Mouse (Mus musculus) embryonic fibroblast, embryonic 13.5 days (primary cell): ENCODE results near the gene Gcgr. TPM values are rescaled to one million over a fixed set of nuclear protein-coding genes. Genes with fewer than 3 reads are reported as not detected.
"Not testable (repeated sequence)": the region's sequence is repeated elsewhere in the genome, so short reads cannot be mapped to it uniquely, and the experiment has no call there.

Experiments used
- H3K27ac ChIP-seq: 2 replicates; pipeline ENCODE4 v1.5.1; 2012; ENCODE audit warnings: low read length, control low read depth, inconsistent platforms; ENCODE audit not compliant: insufficient read depth
- H3K4me1 ChIP-seq: 2 replicates; pipeline ENCODE4 v1.6.1; 2011; ENCODE audit warnings: low read length; ENCODE audit not compliant: control insufficient read depth, insufficient read depth
- H3K4me3 ChIP-seq: 2 replicates; pipeline ENCODE4 v1.5.1; 2011; ENCODE audit warnings: mild to moderate bottlenecking, control low read depth, low read length; ENCODE audit not compliant: insufficient read depth
- CTCF ChIP-seq: IDR thresholded peaks from 2 replicates; pipeline ENCODE4 v1.5.1; 2011; ENCODE audit warnings: mild to moderate bottlenecking, control low read depth, low read length, moderate library complexity, borderline replicate concordance; ENCODE audit not compliant: insufficient read depth
- POLR2A ChIP-seq: IDR thresholded peaks from 2 replicates; pipeline ENCODE4 v1.6.1; 2011; ENCODE audit warnings: low read depth, mild to moderate bottlenecking, control low read depth, low read length, moderate library complexity
- polyA plus RNA-seq: library from polyadenylated mRNA; stranded (reverse); fragments of >200 nt; gene quantifications from 2 replicates; pipeline ENCODE4 v1.2.4, GENCODE M21; 2011; ENCODE audit warnings: low read depth; ENCODE audit not compliant: missing spikeins, insufficient read length

Gene Gcgr
- polyA plus RNA-seq, 1 experiment: not detected

DNA sequence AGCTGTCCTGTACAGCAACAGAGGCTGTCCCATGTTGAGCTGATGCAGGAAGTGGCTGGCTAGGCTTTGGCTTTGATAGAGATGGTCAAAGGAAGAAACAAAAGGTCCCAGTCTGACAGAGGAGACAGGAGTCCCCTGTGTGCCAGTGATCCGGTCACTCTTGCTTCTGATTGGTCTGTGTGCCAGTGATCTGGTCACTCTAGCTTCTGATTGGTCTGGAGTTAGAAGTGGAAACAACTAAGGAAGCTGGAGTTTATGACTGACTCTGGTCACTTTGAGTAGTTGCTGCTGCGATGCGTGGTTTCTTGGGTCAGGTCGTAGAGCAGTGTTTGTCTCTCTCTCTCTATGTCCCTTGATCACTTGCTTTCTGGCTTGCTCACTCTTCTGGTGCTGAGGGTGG lies 28.8 kb upstream of the Gcgr start:
- no peak overlapping the region for H3K27ac ChIP-seq
- TF ChIP-seq CTCF: no peak
- TF ChIP-seq POLR2A: no peak; the same call in 1 of the 2 replicates

DNA sequence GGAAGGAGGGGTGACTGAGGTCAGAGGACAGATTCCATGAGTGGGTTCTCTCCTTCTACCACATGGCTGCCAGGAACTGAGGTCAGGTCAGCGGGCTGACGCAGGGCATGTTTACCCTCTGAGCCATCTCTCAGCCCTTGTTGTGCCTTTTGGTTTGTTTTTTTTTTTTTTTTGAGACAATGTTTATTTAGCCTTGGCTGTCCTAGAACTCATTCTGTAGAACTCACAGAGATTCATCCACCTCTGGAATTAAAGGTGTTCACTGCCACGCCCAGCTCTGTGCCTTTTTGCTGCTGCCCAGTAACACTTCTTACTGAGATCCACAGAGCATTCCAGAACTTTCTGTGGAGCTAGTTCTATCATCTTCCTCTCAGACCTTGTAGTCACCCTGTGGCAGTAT lies 24.8 kb upstream of the Gcgr start:
- peaks cover 5% of the 10 kb centered on the region; the same call in 1 of the 2 replicates for H3K4me1 ChIP-seq
- H3K27ac ChIP-seq: no peak overlapping the region
- H3K4me3 ChIP-seq: no peak overlapping the region
- TF ChIP-seq POLR2A: no peak
- TF ChIP-seq CTCF: no peak

More for the DNA sequence above, 28.8 kb upstream of the Gcgr start:
- no peak overlapping the region for H3K4me3 ChIP-seq
- no peaks in the 10 kb centered on the region for H3K4me1 ChIP-seq

DNA sequence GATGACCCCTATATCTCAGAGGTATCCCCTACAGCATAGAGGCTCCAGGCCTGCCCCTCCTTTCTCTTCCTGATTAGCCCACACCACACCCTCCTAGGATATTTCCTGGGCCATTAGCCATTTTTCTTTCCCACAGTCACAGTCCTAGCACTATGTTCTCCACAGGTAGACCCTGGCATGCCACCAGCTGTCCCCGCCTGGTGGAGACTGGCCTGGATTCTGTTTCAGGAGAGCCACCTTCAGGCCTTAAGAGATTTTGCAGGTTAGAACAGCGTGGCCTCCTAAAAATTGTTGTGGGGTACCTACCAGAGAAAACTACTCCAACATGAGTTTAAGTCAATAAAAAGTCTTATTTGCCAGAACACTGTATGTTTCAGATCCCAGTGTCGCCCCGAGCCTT lies 23.6 kb upstream of the Gcgr start:
- no peak overlapping the region for H3K4me3 ChIP-seq
- TF ChIP-seq CTCF (no peak), POLR2A (no peak)
- H3K27ac ChIP-seq: no peak overlapping the region
- peaks cover 5% of the 10 kb centered on the region; the same call in 1 of the 2 replicates for H3K4me1 ChIP-seq

DNA sequence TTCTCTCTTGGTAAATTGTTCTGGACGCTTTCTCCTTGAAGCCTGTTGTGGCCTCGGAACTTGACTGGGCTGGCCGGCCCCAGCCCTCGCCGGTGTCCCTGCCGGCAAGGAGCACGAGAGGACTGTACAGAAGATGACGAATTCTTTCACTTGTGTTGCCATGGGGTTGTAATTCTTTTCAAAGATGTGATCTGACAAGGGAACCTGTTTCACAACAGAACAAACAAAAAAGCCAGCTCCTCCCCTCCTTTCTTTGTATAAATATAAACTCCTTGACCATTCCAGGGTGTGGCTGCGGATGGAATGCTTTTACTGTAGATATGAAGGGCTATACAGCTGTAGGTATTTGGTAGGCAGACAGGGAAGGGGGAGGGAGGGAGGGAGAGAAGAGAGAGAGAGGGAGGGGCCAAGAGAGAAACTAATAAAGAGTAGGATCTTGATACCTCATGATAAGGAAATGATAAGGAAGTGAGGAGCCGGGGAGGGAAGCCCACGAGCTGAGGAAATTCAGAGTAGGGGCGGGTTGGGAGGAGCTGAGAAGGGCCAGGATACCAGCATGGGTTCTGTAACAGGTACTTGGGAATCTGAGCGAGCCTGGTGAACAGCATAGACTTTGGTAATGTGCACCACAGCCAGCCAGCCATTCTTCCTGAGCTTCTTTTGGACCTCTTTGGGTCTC lies 22.7 kb upstream of the Gcgr start:
- Histone ChIP-seq H3K4me1 (peaks cover 5% of the 10 kb centered on the region; the same call in 1 of the 2 replicates), H3K4me3 (no peak overlapping the region), H3K27ac (no peak overlapping the region)
- TF ChIP-seq CTCF (no peak), POLR2A (no peak)

DNA sequence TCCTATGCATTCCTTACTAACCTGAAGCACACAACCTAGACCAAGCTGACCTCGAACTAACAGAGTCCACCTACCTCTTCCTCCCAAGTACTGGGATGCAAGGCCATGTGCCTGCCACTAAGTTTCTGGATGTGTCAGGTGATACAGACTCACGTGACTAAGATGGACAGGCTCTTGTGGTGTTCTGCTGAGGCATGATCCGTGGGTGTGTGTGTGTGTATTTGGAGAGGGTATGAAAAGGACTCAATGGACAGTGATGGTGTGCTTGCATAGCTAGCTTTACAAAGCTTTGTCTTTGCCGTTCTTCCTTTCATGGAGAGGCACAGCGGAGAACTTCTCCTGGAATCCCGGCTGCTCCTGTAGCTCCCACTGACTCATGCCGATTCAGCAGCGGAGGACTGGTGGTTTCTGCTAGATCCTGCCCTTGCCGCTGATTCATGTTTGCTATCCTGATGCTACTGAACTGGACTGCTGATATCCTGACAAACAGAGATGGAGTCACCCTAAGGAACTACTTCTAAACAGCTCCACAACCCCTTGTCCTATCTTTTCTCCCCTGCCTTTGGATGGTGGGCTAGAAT lies 22.1 kb upstream of the Gcgr start:
- Histone ChIP-seq H3K4me1 (peaks cover 5% of the 10 kb centered on the region; the same call in 1 of the 2 replicates), H3K4me3 (no peak overlapping the region), H3K27ac (no peak overlapping the region)
- TF ChIP-seq POLR2A: no peak
- no peak for TF ChIP-seq CTCF

DNA sequence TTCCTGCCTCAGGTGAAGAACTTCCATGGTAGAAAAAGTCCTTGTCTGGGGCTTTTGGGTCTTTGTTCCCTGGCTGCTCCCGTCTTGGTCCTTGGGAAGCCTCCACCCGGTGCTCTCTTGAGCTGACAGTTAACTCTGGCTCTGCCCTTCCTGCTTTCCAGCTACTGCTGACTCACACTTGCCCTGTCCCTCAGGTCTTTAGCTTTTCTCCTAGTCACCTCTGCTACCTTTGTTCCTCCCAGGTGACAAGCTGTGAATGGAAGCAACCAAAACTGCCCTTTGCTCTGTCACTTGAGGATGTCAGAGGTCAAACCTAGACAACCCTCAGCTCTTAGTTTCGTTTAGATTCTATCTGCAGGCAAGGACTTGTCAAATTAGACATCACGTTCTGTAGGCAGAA lies 20.6 kb upstream of the Gcgr start:
- no peak overlapping the region for H3K27ac ChIP-seq
- no peak for TF ChIP-seq CTCF
- TF ChIP-seq POLR2A: no peak
- peaks cover 5% of the 10 kb centered on the region; the same call in 1 of the 2 replicates for H3K4me1 ChIP-seq
- H3K4me3 ChIP-seq: no peak overlapping the region

DNA sequence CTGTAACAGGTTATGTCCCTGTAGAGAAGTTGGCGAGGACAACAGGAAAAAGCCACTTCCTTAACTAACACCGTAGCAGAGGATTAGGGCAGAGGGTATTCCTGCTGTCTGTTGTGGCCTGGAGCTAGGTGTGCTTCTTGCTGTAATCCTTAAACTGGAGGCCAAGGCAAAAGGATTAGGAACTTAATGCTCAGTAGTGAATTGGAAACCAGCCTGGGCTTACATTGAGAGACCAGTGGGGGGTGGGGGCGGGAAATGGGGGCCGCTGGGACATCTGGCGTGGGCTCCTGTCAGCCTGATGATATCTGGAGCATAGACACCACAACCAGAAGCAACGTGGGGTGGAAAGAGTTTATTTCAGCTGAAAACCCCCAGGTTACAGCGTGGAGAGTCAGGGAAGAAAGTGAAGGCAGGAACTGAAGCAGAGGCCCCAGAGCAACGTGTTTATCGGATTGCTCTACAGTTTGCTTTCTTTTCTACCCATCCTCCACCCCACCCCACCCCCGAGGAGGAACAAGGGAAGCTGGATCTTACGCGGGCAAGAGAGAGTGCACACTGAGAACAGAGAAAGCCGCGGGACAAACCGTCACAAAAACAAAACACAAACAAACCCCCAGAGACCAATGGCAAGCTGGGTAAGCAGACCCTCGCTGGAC lies 20.0 kb upstream of the Gcgr start:
- Histone ChIP-seq H3K4me1 (peaks cover 5% of the 10 kb centered on the region; the same call in 1 of the 2 replicates), H3K27ac (no peak overlapping the region), H3K4me3 (no peak overlapping the region)
- TF ChIP-seq CTCF: no peak
- no peak for TF ChIP-seq POLR2A

DNA sequence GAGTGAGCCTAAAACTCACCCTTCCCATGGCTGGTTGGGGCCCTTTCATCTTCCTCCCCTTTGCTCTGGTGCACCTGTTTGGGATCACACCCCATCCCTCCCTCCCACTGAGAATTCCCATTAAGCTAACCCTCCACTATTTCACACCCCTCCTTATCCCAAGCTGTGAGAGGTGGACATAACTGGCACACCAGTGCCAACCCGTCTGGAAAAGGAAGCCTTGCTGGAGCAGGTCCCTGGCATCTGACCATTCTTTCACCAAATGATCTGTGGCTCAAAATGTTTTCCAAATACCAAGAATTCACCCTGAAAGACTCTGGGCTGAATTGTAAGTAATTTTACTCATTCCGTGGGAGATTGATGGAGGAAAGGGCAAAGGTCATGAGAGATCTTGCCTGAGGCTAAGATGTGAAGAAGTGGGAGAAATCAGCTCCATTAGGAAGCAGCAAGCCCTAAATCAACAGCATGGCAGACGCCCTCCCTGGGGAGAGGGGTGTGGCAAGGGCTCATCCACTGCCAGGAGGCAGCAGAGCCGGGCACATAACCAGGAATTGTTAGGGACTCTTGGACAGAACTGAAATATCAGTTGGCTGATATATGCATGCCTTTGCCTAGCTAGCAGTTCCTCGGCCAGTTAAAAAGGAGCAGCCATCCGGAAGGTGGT lies 17.6 kb upstream of the Gcgr start:
- Histone ChIP-seq H3K4me3 (no peak overlapping the region), H3K27ac (no peak overlapping the region)
- TF ChIP-seq POLR2A: no peak
- TF ChIP-seq CTCF: no peak

DNA sequence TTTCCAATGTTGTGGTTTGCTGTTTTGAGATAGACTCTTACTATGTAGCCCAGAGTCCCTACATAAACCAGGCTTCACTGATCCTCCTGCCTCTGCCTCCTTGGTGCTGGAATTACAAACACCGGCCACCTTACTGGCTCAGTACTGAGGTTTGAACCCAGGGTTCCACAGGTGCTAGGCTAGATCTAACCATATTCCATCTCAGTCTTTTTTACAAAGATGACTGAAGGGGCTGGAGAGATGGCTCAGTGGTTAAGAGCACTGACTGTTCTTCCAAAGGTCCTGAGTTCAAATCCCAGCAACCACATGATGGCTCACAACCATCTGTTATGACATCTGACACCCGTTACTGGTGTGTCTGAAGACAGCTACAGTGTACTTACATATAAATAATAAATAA lies 16.2 kb upstream of the Gcgr start:
- not testable (repeated sequence) for H3K4me1 ChIP-seq, H3K27ac ChIP-seq, H3K4me3 ChIP-seq

More for the DNA sequence above, 17.6 kb upstream of the Gcgr start:
- H3K4me1 ChIP-seq: peaks cover 5% of the 10 kb centered on the region; the same call in 1 of the 2 replicates

DNA sequence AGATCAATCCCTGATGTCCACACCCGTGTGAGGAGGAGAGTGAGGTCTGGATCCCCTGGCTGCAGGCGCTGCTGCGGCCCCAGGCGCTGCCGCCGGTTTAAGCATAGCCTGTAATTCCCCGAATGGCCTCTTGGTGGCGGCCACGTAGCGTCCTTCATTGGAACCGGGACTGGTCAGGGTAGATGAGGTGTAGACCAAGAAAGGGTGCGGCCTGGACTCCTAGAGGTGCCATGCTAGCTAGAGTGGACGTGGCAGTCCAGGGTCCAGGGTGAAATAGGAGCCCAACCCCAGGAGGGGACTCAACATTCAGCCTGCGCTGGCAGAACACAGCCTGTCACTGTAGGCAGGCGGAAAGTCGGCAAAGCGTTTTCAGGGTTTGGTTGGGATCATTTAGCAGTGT lies 14.9 kb upstream of the Gcgr start:
- Histone ChIP-seq H3K27ac (no peak overlapping the region), H3K4me3 (no peak overlapping the region), H3K4me1 (peaks cover 3% of the 10 kb centered on the region; the same call in 1 of the 2 replicates)
- TF ChIP-seq CTCF (peak; percentile 82), POLR2A (no peak)
